Mouse (Mus musculus) brown adipose tissue, adult 24 weeks (tissue): ENCODE measurements around the gene Slc48a1. TPM values are rescaled to one million over a fixed set of nuclear protein-coding genes. Genes with fewer than 3 reads are reported as not detected.

Source experiments
- H3K27ac ChIP-seq: fragments of 200-500 bp; replicated peaks from 2 replicates; pipeline ENCODE4 v1.5.1; 2012; ENCODE audit warnings: low read depth, mild to moderate bottlenecking, low read length
- H3K4me1 ChIP-seq: fragments of 200-500 bp; 2 replicates; pipeline ENCODE4 v1.6.1; 2012; ENCODE audit warnings: low read length, mixed read lengths; ENCODE audit not compliant: control insufficient read depth, insufficient read depth, insufficient read length
- H3K4me3 ChIP-seq: fragments of 200-500 bp; 2 replicates; pipeline ENCODE4 v1.5.1; 2012; ENCODE audit warnings: low read depth, mild to moderate bottlenecking, low read length, moderate library complexity; ENCODE audit not compliant: insufficient read depth
- polyA plus RNA-seq: library from polyadenylated mRNA; stranded (reverse); fragments of >200 nt; gene quantifications from 2 replicates; pipeline ENCODE4 v1.2.4, GENCODE M21; 2012; ENCODE audit not compliant: missing spikeins, insufficient read depth, insufficient read length

The Slc48a1 gene
- polyA plus RNA-seq, 1 experiment: 79.9 TPM

- H3K4me3 ChIP-seq: peak overlapping the region; percentile 43
- H3K4me1 ChIP-seq: peaks cover 38% of the 10 kb centered on the region
- H3K27ac ChIP-seq: peak overlapping the region; percentile 69
Observed at GRCm38 (mm10) chr15:97782749-97783105, 4.4 kb downstream of the Slc48a1 start.

- H3K4me3 ChIP-seq: peak overlapping the region; percentile 78
- H3K4me1 ChIP-seq: peaks cover 44% of the 10 kb centered on the region
- no peak overlapping the region; the same call in 1 of the 2 replicates for H3K27ac ChIP-seq
Observed at GRCm38 (mm10) chr15:97784092-97784559, 5.8 kb downstream of the Slc48a1 start.

GRCm38 (mm10) chr15:97784561-97785161 is 6.3 kb downstream of the Slc48a1 start:
- peaks cover 45% of the 10 kb centered on the region for H3K4me1 ChIP-seq
- peak overlapping the region; percentile 78 for H3K4me3 ChIP-seq
- no peak overlapping the region; the same call in 1 of the 2 replicates for H3K27ac ChIP-seq

GRCm38 (mm10) chr15:97785731-97786411 is 7.6 kb downstream of the Slc48a1 start:
- H3K4me1 ChIP-seq: peaks cover 44% of the 10 kb centered on the region
- no peak overlapping the region for H3K4me3 ChIP-seq
- 0 out of 2 replicates have a peak overlapping the region, but pooled peaks have one; percentile 4 for H3K27ac ChIP-seq

GRCm38 (mm10) chr15:97786412-97787112 is 8.2 kb downstream of the Slc48a1 start:
- H3K4me1 ChIP-seq: peaks cover 47% of the 10 kb centered on the region
- H3K27ac ChIP-seq: 0 out of 2 replicates have a peak overlapping the region, but pooled peaks have one; percentile 4
- H3K4me3 ChIP-seq: no peak overlapping the region

- Histone ChIP-seq H3K27ac (peak overlapping the region; percentile 32), H3K4me3 (no peak overlapping the region), H3K4me1 (peaks cover 44% of the 10 kb centered on the region)
Observed at GRCm38 (mm10) chr15:97787148-97787798, 9.0 kb downstream of the Slc48a1 start.

- Histone ChIP-seq H3K4me3 (no peak overlapping the region), H3K27ac (0 out of 2 replicates have a peak overlapping the region, but pooled peaks have one; percentile 32), H3K4me1 (peaks cover 41% of the 10 kb centered on the region)
Observed at GRCm38 (mm10) chr15:97787799-97788667, 9.7 kb downstream of the Slc48a1 start.

- no peak overlapping the region for H3K27ac ChIP-seq
- no peak overlapping the region for H3K4me3 ChIP-seq
- H3K4me1 ChIP-seq: peaks cover 41% of the 10 kb centered on the region
Observed at GRCm38 (mm10) chr15:97788821-97789220, 10.5 kb downstream of the Slc48a1 start.

- no peak overlapping the region for H3K4me3 ChIP-seq
- H3K4me1 ChIP-seq: peaks cover 39% of the 10 kb centered on the region
- H3K27ac ChIP-seq: no peak overlapping the region
Observed at GRCm38 (mm10) chr15:97789761-97790505, 11.6 kb downstream of the Slc48a1 start.

- no peak overlapping the region for H3K27ac ChIP-seq
- peaks cover 33% of the 10 kb centered on the region for H3K4me1 ChIP-seq
- H3K4me3 ChIP-seq: no peak overlapping the region
Observed at GRCm38 (mm10) chr15:97791126-97791700, 12.9 kb downstream of the Slc48a1 start.

- Histone ChIP-seq H3K4me1 (peaks cover 14% of the 10 kb centered on the region), H3K27ac (no peak overlapping the region), H3K4me3 (no peak overlapping the region)
Observed at GRCm38 (mm10) chr15:97793386-97794153, 15.2 kb downstream of the Slc48a1 start.

GRCm38 (mm10) chr15:97794268-97794667 is 15.9 kb downstream of the Slc48a1 start:
- H3K4me1 ChIP-seq: peaks cover 8% of the 10 kb centered on the region
- no peak overlapping the region for H3K27ac ChIP-seq
- H3K4me3 ChIP-seq: no peak overlapping the region
